Mouse (Mus musculus) left cerebral cortex, postnatal 36 days (tissue): ENCODE data around the gene Zc3h13. TPM values are rescaled to one million over a fixed set of nuclear protein-coding genes. Genes with fewer than 3 reads are reported as not detected.

Experiments
- DNase-seq, 2 experiments: peaks; one replicate each; pipeline ENCODE4 v3.0.0; 2021 to 2022; ENCODE audit warnings: low spot score in 2 of 2, mixed read lengths in 1 of 2
- intact Hi-C: fragments of 180-260 bp; cut with DNase I; formaldehyde crosslinking; loops from one replicate; pipeline ENCODE4 v1.15.1; 2025
- total RNA-seq, 2 experiments: library from RNA; stranded (reverse); gene quantifications; 2 replicates each; pipeline ENCODE4 v1.2.3; 2021

Gene Zc3h13
- total RNA-seq = 10 to 100 TPM; 51.1 to 54.6 TPM

GRCm38 (mm10) chr14:75284193-75284915 lies at the start of gene Zc3h13:
Gene Zc3h13 (plus strand): TSS chr14:75284373.
- peak; percentile 95 to 96 for DNase-seq
- intact Hi-C loops = loop anchor here (5.0 kb wide), 2 partner anchors 47 to 82 kb away; no protein-coding TSS in a partner anchor

- no peak for DNase-seq
- intact Hi-C loops = loop anchor here (5.0 kb wide), 1 partner anchor 47 kb away; the partner anchor contains the start of gene Zc3h13
These were observed 48.6 kb upstream of the Zc3h13 start for GRCm38 (mm10) chr14:75235552-75235951.

DNA sequence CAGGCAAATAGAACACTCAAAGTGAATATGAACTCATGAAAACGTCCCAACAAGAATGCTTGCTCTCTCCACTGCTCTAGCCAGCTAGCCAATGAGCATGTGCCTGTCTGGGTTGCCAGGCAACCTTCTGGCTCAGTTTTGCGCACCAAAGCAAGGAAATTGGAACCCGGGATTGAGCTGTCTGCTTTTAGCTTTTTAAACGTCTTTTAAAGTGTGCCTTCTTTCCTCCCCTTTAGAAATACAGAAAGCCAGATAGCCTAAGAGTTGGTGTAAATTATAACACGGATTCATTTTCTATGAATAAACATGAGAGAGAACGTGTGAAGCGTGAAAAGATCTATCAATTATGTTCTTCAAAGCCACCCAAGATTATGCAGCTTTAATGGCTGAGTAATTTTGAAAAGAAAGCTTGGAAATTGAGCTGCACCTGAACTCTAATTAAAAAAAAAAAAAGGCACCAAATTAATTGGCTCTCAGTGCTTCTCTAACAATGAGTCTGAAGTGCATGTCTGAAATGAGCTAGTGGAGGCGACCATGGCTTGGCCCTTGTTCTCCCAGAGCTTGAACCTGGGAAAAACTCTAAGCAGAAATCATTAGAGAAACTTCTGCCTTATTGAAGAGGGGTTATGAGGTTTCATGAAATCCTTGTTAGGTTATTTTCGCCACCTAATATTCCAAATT lies 48.1 kb upstream of the Zc3h13 start:
- intact Hi-C loops = loop anchor here (5.0 kb wide), 1 partner anchor 46 kb away; the partner anchor contains the start of gene Zc3h13
- peak; percentile 22 to 33 for DNase-seq

DNA sequence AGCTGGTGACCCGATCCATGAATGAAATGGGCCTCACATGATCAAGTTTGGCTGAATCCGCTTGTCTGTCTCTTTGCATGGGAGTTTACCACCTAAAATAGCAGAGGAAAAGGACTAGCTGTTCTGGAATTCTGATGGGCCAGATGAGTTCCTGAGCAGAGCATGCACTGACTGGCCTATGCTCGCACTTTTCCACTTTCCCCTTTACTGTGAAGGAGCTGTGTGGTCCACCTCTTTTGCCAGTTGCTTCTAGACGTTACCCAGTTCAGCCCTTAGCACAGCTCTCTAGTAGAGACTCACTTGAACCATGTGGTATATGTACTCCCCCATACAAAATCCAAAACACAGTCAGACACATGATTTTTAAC lies 47.6 kb upstream of the Zc3h13 start:
- no peak for DNase-seq
- intact Hi-C loops = loop anchor here (5.0 kb wide), 1 partner anchor 46 kb away; the partner anchor contains the start of gene Zc3h13

- intact Hi-C loops = loop anchor here (5.0 kb wide), 1 partner anchor 45 kb away; the partner anchor contains the start of gene Zc3h13
- no peak for DNase-seq
These were observed 47.1 kb upstream of the Zc3h13 start for GRCm38 (mm10) chr14:75237096-75237495.

- no peak for DNase-seq
- intact Hi-C loops = loop anchor here (5.0 kb wide), 1 partner anchor 44 kb away; the partner anchor contains the start of gene Zc3h13
These were observed 46.0 kb upstream of the Zc3h13 start for GRCm38 (mm10) chr14:75238054-75238692.

DNA sequence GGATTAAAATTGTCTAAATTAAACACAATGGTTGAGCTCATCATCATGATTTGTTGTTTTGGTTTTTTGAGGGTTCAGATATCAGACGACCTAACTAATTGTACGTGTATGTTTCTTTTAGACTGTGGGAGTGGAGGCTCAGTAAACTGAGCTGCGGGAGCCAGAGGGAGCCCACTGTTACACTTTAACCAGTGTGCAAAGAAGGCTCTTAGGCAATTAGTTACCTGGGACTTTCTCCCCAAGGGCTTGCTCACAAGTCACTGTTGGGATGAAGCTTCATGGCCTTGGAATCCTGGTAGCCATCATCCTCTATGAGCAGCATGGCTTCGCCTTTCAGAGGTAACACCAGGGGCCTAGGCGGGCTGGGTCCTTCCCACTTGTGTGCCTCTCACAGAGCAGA lies 42.1 kb upstream of the Zc3h13 start, which contains the start of gene Cpb2:
TSS of gene Cpb2 (plus strand) at position 201 of the 400 bp plus-strand sequence.
- DNase-seq = no peak
- intact Hi-C loops = no loop called here

DNA sequence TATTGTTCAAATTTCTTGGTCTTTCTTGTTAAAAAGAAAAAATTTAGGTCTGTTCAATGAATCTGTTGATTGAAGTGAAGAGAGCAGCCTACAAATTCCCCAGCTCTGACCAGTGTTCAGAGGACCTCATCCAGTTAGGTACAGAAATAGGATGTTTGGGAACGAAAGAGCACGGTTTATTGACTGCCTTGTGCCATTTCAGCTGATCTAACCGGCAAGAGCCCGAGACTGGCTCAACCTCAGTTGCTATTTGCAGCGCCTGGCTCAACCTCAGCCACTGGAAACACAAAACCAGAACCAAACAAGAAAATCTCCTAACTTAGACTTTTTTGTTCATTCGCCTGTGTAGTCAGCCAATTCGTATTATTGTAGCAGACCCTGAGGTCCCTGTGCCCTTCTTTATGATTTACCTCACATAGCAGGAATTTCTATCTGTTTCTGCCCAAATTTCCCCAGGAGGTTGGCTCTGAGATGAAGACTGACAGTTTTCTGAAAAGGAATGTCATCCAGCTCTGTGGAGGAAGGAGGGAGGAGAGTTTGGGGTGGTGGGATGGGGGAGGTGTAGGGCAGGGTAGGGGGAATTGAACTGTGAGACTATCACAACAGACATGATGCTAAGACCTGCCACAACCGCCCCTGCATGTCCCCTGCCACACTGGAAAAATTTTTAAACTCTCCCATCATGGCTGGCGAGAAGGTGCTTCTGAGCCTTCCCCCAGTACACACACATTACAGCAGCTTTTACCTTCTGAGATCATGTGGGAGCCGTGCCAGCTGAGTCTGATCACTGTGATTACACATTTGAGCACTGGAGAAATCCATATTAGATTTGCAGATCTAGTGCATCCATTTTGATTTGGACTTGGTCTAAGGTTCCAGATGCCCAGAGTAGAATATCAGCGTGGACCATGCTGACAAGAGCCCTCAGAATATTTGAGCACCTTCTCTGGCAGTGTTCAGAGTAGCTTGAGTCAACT lies 37.9 kb upstream of the Zc3h13 start:
- DNase-seq = no peak
- intact Hi-C loops = no loop called here

DNA sequence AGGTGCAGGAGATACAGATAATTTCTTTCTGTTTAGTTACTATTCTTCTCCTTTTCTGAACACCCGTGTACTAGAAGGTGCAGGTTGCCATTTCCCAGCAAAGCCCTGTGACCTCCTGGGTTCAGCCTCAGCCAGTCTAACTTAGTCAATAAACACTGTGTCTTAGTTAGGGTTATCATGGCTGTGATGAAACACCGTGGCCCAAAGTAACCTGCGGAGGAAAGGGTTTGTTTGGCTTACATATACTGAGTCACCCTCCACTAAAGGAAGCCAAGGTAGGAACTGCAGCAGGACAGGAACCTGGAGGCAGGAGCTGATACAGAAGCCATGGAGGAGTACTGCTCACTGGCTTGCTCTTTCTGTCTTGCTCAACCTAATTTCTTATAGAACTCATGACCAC lies 33.7 kb upstream of the Zc3h13 start:
- intact Hi-C loops = no loop called here
- DNase-seq = no peak

DNA sequence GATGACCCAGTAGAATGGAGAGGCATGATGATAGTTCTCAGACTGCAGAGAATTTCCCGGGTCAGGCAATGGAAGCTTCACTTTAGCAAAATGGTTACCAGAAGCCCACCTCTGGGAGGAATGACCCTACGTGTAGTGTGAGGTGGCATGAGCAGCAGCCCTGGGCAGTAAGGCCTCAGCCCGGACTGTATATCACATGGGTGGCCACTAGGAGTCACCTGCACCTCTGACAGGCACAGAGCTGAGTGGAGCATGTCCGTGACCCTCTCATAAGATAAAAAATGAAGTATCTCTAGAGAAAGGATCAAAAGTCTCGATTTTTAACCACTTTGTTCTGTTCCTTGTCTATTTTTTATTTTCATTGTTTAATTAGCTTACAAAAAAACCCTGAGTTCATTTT lies 27.7 kb upstream of the Zc3h13 start:
- no peak for DNase-seq
- intact Hi-C loops = no loop called here

DNA sequence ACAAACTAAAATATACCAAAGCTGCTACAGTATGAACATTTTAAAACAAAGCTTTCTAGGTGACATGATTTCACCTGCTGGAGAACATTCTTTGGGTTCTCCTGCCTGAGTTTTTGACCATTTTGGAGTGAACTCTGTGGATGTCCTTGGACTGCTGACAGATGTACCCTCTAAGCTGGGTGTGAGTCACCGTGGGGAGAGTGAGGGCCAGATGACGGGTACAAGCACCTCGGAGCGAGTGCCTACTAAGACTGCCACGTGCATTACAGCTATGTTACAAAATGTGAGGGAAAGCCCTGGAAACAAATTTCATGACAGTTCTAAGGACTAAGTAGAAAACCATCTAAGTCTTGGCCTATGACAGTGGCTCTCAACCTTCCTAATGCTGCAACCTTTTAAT lies 14.6 kb upstream of the Zc3h13 start:
- DNase-seq = no peak
- intact Hi-C loops = no loop called here

DNA sequence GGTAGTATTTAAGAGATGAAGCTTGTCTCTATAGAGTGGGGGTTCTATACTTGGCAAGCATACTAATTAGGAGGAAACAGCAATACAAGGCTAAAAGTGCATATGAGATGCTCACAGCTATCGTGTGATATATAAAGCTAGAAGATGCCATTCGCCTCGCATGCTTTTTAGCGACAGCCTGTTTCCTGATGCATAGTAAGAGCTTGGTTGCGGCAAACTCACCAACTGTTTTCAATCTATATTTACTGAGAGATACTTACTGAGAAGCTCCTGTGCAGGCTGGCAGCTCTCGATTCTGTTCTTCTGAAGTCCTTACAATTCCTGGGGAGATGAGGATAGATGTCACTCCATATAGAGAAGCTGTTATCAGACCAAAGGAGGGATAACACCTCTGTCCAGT lies 4.5 kb upstream of the Zc3h13 start:
- intact Hi-C loops = loop anchor here (5.0 kb wide), 2 partner anchors 42 to 77 kb away; no protein-coding TSS in a partner anchor
- DNase-seq = peak in 1 of 2 experiments; percentile 5

- intact Hi-C loops = loop anchor here (5.0 kb wide), 2 partner anchors 43 to 78 kb away; no protein-coding TSS in a partner anchor
- DNase-seq = no peak
These were observed 3.8 kb upstream of the Zc3h13 start for GRCm38 (mm10) chr14:75280406-75280805.

GRCm38 (mm10) chr14:75283609-75284192 lies 472 bp upstream of the Zc3h13 start:
- intact Hi-C loops = loop anchor here (5.0 kb wide), 2 partner anchors 46 to 81 kb away; no protein-coding TSS in a partner anchor
- no peak for DNase-seq

- no peak for DNase-seq
- intact Hi-C loops = no loop called here
These were observed 16.9 kb downstream of the Zc3h13 start for GRCm38 (mm10) chr14:75301081-75301480.

- no peak for DNase-seq
- intact Hi-C loops = no loop called here
These were observed 19.6 kb downstream of the Zc3h13 start for GRCm38 (mm10) chr14:75303807-75304206.

DNA sequence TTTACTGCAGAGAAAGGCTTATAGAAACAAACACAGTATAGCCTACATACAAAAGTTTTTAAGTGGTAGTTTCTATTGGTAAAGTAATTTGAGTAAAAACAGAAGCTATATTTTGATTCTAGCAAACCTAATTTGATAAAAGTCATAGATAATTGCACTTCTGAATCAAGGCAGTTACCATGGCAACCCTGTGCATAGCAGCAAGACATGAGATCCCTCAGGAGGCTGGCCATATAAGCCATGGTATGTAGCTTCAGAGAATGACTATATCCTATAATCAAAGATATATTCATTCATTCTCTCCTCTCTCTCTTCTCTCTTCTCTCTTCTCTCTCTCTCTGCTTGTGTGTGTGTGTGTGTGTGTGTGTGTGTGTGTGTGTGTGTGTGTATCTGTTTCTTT lies 23.7 kb downstream of the Zc3h13 start:
- DNase-seq = no peak
- intact Hi-C loops = no loop called here

DNA sequence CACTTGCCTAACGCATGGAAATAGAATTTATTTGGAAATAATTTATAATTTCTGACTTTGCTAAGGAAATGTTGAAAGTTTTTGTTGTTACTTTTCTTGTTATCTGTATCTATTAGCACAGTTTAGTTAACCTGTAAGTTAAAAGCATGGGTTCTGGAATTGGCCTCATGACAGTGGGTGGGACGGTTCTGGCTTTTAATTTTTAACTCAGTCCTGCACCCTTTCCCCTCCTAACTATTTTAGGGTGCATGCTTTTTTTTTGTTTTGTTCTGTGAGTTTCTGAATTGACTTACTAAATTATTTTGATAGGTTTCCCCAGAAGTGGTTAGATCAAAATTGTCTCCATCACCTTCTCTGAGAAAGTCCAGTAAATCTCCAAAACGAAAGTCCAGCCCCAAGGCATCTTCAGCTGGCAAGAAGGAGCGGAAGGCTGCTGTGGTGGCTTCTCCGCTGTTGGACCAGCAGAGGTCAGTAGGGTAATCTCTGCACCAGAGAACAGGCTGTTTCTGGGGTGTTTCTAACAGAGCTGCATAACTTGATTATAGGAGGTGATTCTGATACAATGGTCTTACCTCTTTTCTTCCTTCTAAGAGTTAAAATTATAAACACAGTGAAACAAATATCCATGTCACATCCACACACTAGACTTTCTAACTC lies 25.3 kb downstream of the Zc3h13 start:
- DNase-seq = no peak
- intact Hi-C loops = no loop called here
